Mouse (Mus musculus) intestine, embryonic 14.5 days (tissue): ENCODE results near the gene Zscan18. TPM values are rescaled to one million over a fixed set of nuclear protein-coding genes. Genes with fewer than 3 reads are reported as not detected.

Experiments used
- ATAC-seq: fragments of 200-750 bp; cut with Nextera tagmentation; replicated peaks from 2 replicates; pipeline ENCODE4 v1.8.0; 2017; ENCODE audit warnings: low read depth, moderate number of reproducible peaks, moderate TSS enrichment, moderate library complexity; ENCODE audit not compliant: low FRiP score, low TSS enrichment
- DNase-seq: peaks from one replicate; pipeline ENCODE4 v3.0.0-alpha.2; 2018; ENCODE audit warnings: low spot score
- H3K27ac ChIP-seq: fragments of 300-500 bp; sonication (generic); 2 replicates; pipeline ENCODE4 v1.5.1; 2014; ENCODE audit warnings: low read depth, mild to moderate bottlenecking, control low read depth
- H3K27me3 ChIP-seq: fragments of 300-500 bp; sonication (generic); replicated peaks from 2 replicates; pipeline ENCODE4 v1.6.1; 2014; ENCODE audit warnings: low read length, control low read depth; ENCODE audit not compliant: control insufficient read depth, insufficient read depth
- H3K36me3 ChIP-seq: fragments of 300-500 bp; sonication (generic); 2 replicates; pipeline ENCODE4 v1.6.1; 2014; ENCODE audit warnings: low read length, control low read depth; ENCODE audit not compliant: control insufficient read depth, insufficient read depth
- H3K4me1 ChIP-seq: fragments of 300-500 bp; sonication (generic); replicated peaks from 2 replicates; pipeline ENCODE4 v1.6.1; 2014; ENCODE audit warnings: low read length, control low read depth, mixed read lengths; ENCODE audit not compliant: control insufficient read depth, insufficient read depth
- H3K4me2 ChIP-seq: fragments of 300-500 bp; sonication (generic); 2 replicates; pipeline ENCODE4 v1.6.1; 2014; ENCODE audit warnings: low read length
- H3K4me3 ChIP-seq: fragments of 300-500 bp; sonication (generic); 2 replicates; pipeline ENCODE4 v1.5.1; 2014; ENCODE audit warnings: low read depth, low read length, control low read depth, mixed read lengths
- H3K9ac ChIP-seq: fragments of 300-500 bp; sonication (generic); 2 replicates; pipeline ENCODE4 v1.6.1; 2014; ENCODE audit warnings: mild to moderate bottlenecking, low read length
- H3K9me3 ChIP-seq: fragments of 300-500 bp; sonication (generic); 2 replicates; pipeline ENCODE4 v1.6.1; 2016; ENCODE audit warnings: low read length, control low read depth; ENCODE audit not compliant: control insufficient read depth
- WGBS: fragments of 180-500 bp; shearing (Covaris S2); extraction: QIAGEN DNeasy Blood & Tissue Kit; methylation state at CpG from one replicate; pipeline ENCODE4 v1.1.7; 2014; 5-methylcytosine and 5-hydroxymethylcytosine counted together
- polyA plus RNA-seq: library from polyadenylated mRNA; unstranded; fragments of >200 nt; fragmentation: Nextera tagmentation; extraction: Ambion mirVana; gene quantifications from 2 replicates; pipeline ENCODE4 v1.2.1, GENCODE M21; 2014

Zscan18 gene
- polyA plus RNA-seq, 1 experiment from 2014 or later = 7.6 TPM

- H3K4me1 ChIP-seq = no peaks in the 10 kb centered on the region
- no peak overlapping the region for H3K27ac ChIP-seq
- H3K27me3 ChIP-seq = no peaks in the 10 kb centered on the region
- no peak for ATAC-seq
- no peak for DNase-seq
- H3K9me3 ChIP-seq = no peaks in the 10 kb centered on the region
- H3K4me2 ChIP-seq = no peak overlapping the region
- no peak overlapping the region for H3K4me3 ChIP-seq
- H3K9ac ChIP-seq = no peak overlapping the region
- WGBS = 91% methylated on average over 9 of the region's 9 CpGs
- peaks cover 28% of the 10 kb centered on the region for H3K36me3 ChIP-seq
Observed at GRCm38 (mm10) chr7:12774111-12774510, 29.3 kb downstream of the Zscan18 start.

GRCm38 (mm10) chr7:12749431-12750198 is 53.8 kb downstream of the Zscan18 start:
- Histone ChIP-seq H3K27me3 (no peaks in the 10 kb centered on the region), H3K4me2 (peak overlapping the region; percentile 4; the same call in 1 of the 2 replicates), H3K9me3 (0 out of 2 replicates have a peak, but pooled peaks cover 4% of the 10 kb centered on the region), H3K36me3 (no peaks in the 10 kb centered on the region), H3K4me3 (no peak overlapping the region), H3K27ac (no peak overlapping the region), H3K4me1 (no peaks in the 10 kb centered on the region), H3K9ac (no peak overlapping the region)
- DNase-seq (no peak), ATAC-seq (no peak)
- 69% methylated on average over 24 of the region's 24 CpGs for WGBS

- H3K4me1 ChIP-seq = no peaks in the 10 kb centered on the region
- H3K9me3 ChIP-seq = no peaks in the 10 kb centered on the region
- ATAC-seq (no peak), DNase-seq (no peak)
- H3K9ac ChIP-seq = no peak within 1 kb of the TSS
- no peaks in the 10 kb centered on the region for H3K36me3 ChIP-seq
- H3K4me2 ChIP-seq = no peak within 1 kb of the TSS
- H3K27me3 ChIP-seq = no peaks in the 10 kb centered on the region
- 62% methylated on average over 1 of the region's 1 CpGs for WGBS
- H3K27ac ChIP-seq = no peak within 1 kb of the TSS
- no peak within 1 kb of the TSS for H3K4me3 ChIP-seq
Observed at GRCm38 (mm10) chr7:12734904-12735303, 68.5 kb downstream of the Zscan18 start, which contains the start of gene Vmn2r56. Gene Vmn2r56, minus strand, starts transcription at chr7:12735004.

Other genes starting within 250 kb of the Zscan18 start
- not detected in 2 replicates for gene Vmn2r53, start 194.8 kb downstream of the Zscan18 start, polyA plus RNA-seq
- gene Vmn2r54, start 163.3 kb downstream of the Zscan18 start, polyA plus RNA-seq = not detected in 2 replicates
- gene Vmn2r55, start 118.6 kb downstream of the Zscan18 start, polyA plus RNA-seq = not detected in 2 replicates
- gene Vmn2r56, start 68.6 kb downstream of the Zscan18 start, polyA plus RNA-seq = not detected in 2 replicates
- gene Zfp329, start 15.2 kb upstream of the Zscan18 start, polyA plus RNA-seq = 15.1 and 16.2 TPM in 2 replicates
- gene Zfp110, start 31.1 kb upstream of the Zscan18 start, polyA plus RNA-seq = 28.7 and 29.5 TPM in 2 replicates
- gene Zfp128, start 77.5 kb upstream of the Zscan18 start, polyA plus RNA-seq = 4.4 and 4.8 TPM in 2 replicates
- 17.4 and 21.6 TPM in 2 replicates for gene Zscan22, start 94.2 kb upstream of the Zscan18 start, polyA plus RNA-seq
- gene Rps5, start 118.7 kb upstream of the Zscan18 start, polyA plus RNA-seq = 1,510 and 1,578 TPM in 2 replicates
- gene Rnf225, start 123.8 kb upstream of the Zscan18 start, polyA plus RNA-seq = 0.45 and 0.63 TPM in 2 replicates
- 7.4 and 8.3 TPM in 2 replicates for gene Zfp324, start 162.2 kb upstream of the Zscan18 start, polyA plus RNA-seq
- 5.4 and 6.5 TPM in 2 replicates for gene Zfp446, start 174.2 kb upstream of the Zscan18 start, polyA plus RNA-seq
- gene Slc27a5, start 194.6 kb upstream of the Zscan18 start, polyA plus RNA-seq = 0.38 TPM in 1 of 2 replicates, not detected in the other
- gene Trim28, start 195.5 kb upstream of the Zscan18 start, polyA plus RNA-seq = 390 and 414 TPM in 2 replicates
- 23.7 and 26.9 TPM in 2 replicates for gene Zbtb45, start 206.4 kb upstream of the Zscan18 start, polyA plus RNA-seq
- gene Chmp2a, start 231.2 kb upstream of the Zscan18 start, polyA plus RNA-seq = 157 and 161 TPM in 2 replicates
- 72.7 and 124 TPM in 2 replicates for gene Ube2m, start 234.6 kb upstream of the Zscan18 start, polyA plus RNA-seq